Mouse (Mus musculus) small intestine, adult 2 months (tissue): ENCODE measurements around the gene Theg. TPM values are rescaled to one million over a fixed set of nuclear protein-coding genes. Genes with fewer than 3 reads are reported as not detected.

Experiments used
- H3K27ac ChIP-seq: fragments of 200-500 bp; 2 replicates; pipeline ENCODE4 v1.5.1; 2012; ENCODE audit warnings: low read depth, low read length, control low read depth, inconsistent platforms; ENCODE audit not compliant: insufficient read depth
- H3K27me3 ChIP-seq: fragments of 200-500 bp; 2 replicates; pipeline ENCODE4 v1.6.1; 2012; ENCODE audit warnings: mild to moderate bottlenecking, moderate library complexity, low read length, inconsistent platforms; ENCODE audit not compliant: control insufficient read depth, insufficient read depth
- H3K36me3 ChIP-seq: fragments of 200-500 bp; 2 replicates; pipeline ENCODE4 v1.6.1; 2012; ENCODE audit warnings: mild to moderate bottlenecking, low read length, control low read depth, inconsistent platforms; ENCODE audit not compliant: control insufficient read depth, insufficient read depth
- H3K4me1 ChIP-seq: fragments of 200-500 bp; 2 replicates; pipeline ENCODE4 v1.6.1; 2012; ENCODE audit warnings: low read length, inconsistent platforms, mixed read lengths; ENCODE audit not compliant: control insufficient read depth, insufficient read depth, insufficient read length
- H3K4me3 ChIP-seq: fragments of 200-500 bp; 2 replicates; pipeline ENCODE4 v1.5.1; 2012; ENCODE audit warnings: low read depth, mild to moderate bottlenecking, control low read depth, inconsistent platforms, low read length, moderate library complexity
- CTCF ChIP-seq: fragments of 200-500 bp; IDR thresholded peaks from 2 replicates; pipeline ENCODE4 v1.5.1; 2012; ENCODE audit warnings: low read depth, mild to moderate bottlenecking, control low read depth, inconsistent platforms, low read length, moderate library complexity, mixed read lengths; ENCODE audit not compliant: insufficient replicate concordance, insufficient read length; ENCODE audit errors: extremely low read depth
- POLR2A ChIP-seq: fragments of 200-500 bp; IDR thresholded peaks from 2 replicates; pipeline ENCODE4 v1.6.1; 2012; ENCODE audit warnings: low read depth, mild to moderate bottlenecking, control low read depth, inconsistent platforms, low read length, moderate library complexity
- WGBS: fragments of 180-500 bp; shearing (Covaris S2); methylation state at CpG from one replicate; pipeline ENCODE4 v1.1.7; 2018; 5-methylcytosine and 5-hydroxymethylcytosine counted together
- polyA plus RNA-seq: library from polyadenylated mRNA; depleted of rRNA; stranded (reverse); fragments of >200 nt; gene quantifications from 2 replicates; pipeline ENCODE4 v1.2.3, GENCODE M21; 2012

The Theg gene
- polyA plus RNA-seq, 1 experiment: not detected

DNA sequence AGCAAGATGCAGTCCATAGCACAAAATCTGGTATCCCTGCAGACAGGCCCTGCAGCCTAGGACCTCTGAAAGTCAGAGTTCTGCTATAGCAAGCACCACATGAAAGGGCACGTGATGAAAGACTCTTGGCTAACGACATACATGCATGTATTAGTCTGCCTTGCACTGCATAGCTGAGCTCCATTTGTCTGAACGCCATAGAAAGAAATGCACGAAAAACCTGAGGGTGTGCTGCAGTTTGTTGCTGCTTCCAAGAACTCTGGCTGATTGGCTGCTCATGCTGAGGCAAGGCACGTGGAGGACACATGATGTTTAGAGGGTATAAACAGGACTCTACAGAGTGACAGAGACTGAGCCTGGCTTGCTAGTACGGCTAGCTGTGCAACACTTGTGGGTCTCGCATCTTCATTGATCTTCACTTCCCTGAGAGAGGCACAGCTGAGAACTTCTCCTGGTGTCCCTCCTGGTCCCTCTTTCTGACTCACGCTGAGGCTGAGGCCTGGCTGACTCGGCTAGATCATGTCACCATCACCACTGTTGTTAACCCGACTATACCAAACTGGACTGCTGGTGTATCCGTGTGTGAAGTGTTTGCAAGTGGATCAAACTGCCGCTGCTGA, 50.6 kb downstream of the Theg start:
- Histone ChIP-seq H3K27ac (no peak overlapping the region), H3K4me3 (no peak overlapping the region), H3K27me3 (no peaks in the 10 kb centered on the region), H3K4me1 (peaks cover 10% of the 10 kb centered on the region), H3K36me3 (peaks cover 18% of the 10 kb centered on the region)
- 72% methylated on average over 12 of the region's 12 CpGs for WGBS
- TF ChIP-seq POLR2A: no peak
- TF ChIP-seq CTCF: no peak

DNA sequence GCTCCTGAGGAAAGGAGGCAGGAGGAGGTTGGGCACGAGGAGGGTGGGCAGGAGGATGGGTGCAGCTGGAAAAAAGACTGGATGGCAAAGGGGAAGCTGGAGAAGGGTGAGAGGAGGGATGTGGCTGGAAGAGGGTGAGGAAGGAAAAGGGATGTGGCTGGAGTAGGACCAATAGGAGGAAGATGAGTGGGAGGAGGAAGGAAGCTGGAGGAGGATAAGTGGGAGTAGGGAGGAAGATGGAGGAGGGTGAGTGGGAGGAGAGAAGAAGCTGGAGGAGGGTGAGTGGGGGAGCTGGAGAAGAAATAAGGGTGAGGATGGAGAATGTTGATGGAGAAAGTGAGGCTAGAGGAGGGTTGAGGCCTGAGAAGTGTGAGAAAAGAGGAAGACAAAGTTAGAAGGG, 51.7 kb downstream of the Theg start:
- WGBS: 61% methylated on average over 1 of the region's 1 CpGs
- TF ChIP-seq CTCF (no peak), POLR2A (no peak)
- no peaks in the 10 kb centered on the region for H3K27me3 ChIP-seq
- H3K4me1 ChIP-seq: peaks cover 21% of the 10 kb centered on the region
- H3K4me3 ChIP-seq: no peak overlapping the region
- peaks cover 12% of the 10 kb centered on the region for H3K36me3 ChIP-seq
- no peak overlapping the region for H3K27ac ChIP-seq

DNA sequence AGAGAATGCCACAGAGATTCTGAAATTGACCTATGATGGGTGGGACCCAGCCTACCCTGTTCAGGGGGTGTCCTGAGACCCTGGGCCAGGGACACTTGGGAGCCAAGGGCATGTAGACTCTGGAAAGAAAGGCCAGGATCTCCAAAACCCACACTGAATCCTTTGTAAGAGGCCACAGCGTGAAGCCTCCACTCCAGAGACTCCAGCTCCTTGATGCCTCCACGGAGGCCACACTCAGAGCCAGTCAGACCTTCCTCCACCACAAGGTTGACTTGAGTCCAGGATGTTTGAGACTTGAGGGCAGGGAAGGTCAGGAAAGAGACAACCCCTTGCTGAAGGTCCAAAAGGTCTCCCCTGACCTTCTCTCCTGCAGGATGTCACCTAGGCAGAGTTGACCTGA, 52.7 kb downstream of the Theg start:
- H3K4me1 ChIP-seq: peaks cover 26% of the 10 kb centered on the region
- peaks cover 14% of the 10 kb centered on the region for H3K36me3 ChIP-seq
- TF ChIP-seq POLR2A (no peak), CTCF (no peak)
- no peak overlapping the region for H3K4me3 ChIP-seq
- H3K27ac ChIP-seq: peak overlapping the region; percentile 83
- 88% methylated on average over 2 of the region's 2 CpGs for WGBS
- no peaks in the 10 kb centered on the region for H3K27me3 ChIP-seq

DNA sequence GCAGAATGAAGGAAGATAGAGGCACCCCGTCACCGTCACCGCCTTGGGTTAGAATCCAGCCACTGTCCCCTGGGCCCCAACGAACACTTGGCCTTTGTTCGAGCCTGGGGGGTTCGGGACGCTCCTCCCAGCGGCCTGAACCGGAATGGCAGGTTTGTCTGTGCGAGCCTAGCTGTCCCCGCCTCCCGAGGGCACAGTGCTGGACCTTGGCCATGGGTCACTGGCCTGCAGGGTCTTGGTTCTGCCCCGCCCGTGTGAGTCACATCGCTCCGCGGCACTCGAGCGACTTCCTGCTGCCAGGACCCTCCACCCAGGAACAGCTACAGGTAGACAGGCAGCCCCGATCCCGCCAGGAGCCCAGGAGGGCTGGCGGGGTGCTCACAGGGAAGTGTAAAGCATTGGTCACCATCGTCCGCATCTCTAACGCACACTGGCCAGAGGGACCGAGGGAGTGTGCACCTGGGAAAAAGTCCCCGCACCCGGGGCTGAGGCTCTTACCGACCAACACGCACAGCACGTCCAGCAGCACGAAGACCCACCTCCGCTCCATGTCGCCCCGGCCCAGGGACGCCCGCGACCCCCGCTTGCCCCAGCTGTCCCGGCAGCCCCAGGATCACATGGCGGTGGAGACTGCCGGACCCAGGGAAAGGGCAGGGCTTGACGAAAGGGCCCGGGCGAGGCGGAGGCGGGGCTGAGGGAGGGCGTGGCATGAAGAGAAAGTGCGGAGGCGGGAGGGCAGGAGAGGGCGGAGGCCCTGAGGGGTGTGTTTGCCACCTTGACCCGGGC, 53.8 kb downstream of the Theg start, which contains the start of gene Plpp2:
TSS of gene Plpp2 (minus strand) at position 671 of the 786 bp plus-strand sequence.
- no peaks in the 10 kb centered on the region for H3K27me3 ChIP-seq
- peak; percentile 51 for TF ChIP-seq POLR2A
- TF ChIP-seq CTCF: peak; percentile 63; the same call in 1 of the 2 replicates
- H3K36me3 ChIP-seq: peaks cover 17% of the 10 kb centered on the region
- H3K4me3 ChIP-seq: peak within 1 kb of the TSS; percentile 76
- under 1% methylated on average over 52 of the region's 52 CpGs for WGBS
- peak within 1 kb of the TSS; percentile 99 for H3K27ac ChIP-seq
- peaks cover 26% of the 10 kb centered on the region for H3K4me1 ChIP-seq

DNA sequence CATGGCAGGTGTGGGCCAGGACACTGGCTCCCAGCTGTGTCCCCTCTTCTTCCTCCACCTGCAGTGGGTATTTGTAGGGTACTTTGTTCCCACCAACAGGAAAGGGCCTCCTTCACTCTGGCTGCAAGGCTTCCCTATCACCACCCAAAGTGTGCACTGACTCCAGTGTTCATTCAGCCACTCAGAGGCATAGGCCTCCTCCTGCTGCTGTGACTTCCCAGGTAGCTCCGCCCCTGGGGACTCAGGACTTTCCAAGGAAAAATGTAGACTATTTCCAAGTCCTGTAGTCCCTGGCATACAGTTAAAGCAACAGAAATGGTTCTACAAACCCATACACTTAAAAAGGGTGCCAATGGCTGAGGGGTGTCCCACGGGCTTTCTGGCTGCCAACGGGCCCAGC, 54.5 kb downstream of the Theg start:
- peaks cover 20% of the 10 kb centered on the region for H3K36me3 ChIP-seq
- H3K27me3 ChIP-seq: no peaks in the 10 kb centered on the region
- peaks cover 26% of the 10 kb centered on the region for H3K4me1 ChIP-seq
- WGBS: 15% methylated on average over 3 of the region's 3 CpGs
- H3K4me3 ChIP-seq: peak overlapping the region; percentile 76
- TF ChIP-seq CTCF (no peak), POLR2A (no peak)
- H3K27ac ChIP-seq: peak overlapping the region; percentile 99

DNA sequence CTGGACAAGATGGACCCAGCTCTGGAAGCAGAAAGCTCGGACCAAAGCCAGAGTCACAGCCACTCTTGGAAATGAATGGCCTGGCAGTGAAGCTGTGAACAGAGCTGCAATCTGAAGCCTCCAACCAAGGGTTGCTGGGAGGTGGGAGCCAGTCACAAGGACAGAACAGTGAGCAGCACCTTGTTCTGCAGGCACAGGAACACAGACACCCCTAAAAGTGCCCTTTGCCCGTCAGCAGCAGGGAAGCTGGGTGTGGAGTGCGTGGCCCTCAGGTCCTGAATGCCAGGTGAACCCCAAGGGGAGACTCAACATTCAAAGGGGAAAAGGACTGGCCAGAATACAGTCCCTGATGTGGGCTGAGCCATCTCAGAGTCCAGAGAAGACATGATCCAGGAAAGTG, 55.5 kb downstream of the Theg start:
- 40% methylated on average over 3 of the region's 3 CpGs for WGBS
- H3K27ac ChIP-seq: peak overlapping the region; percentile 64
- peak overlapping the region; percentile 76 for H3K4me3 ChIP-seq
- H3K27me3 ChIP-seq: no peaks in the 10 kb centered on the region
- peaks cover 28% of the 10 kb centered on the region for H3K4me1 ChIP-seq
- no peak for TF ChIP-seq POLR2A
- TF ChIP-seq CTCF: no peak
- peaks cover 31% of the 10 kb centered on the region for H3K36me3 ChIP-seq

DNA sequence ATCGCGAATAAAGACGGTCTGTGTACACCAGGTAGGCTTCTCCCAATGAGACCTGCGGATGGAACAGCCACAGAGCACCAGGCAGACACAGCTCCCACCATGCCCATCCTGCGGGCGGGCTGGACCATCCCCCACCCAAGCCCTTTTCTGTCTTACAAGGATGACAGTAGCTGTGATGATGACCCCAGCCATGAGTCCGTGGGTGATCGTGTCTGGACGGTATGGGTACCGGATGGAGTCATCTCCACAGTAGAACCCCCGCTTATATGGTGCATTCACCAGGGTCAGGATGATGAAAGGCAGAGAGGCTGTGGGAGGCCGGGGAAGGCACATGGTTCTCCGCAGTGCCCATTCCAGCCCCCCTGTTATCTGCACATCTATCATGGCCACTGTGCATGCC, 56.4 kb downstream of the Theg start:
- 89% methylated on average over 13 of the region's 13 CpGs for WGBS
- Histone ChIP-seq H3K36me3 (peaks cover 38% of the 10 kb centered on the region), H3K4me3 (no peak overlapping the region), H3K27me3 (no peaks in the 10 kb centered on the region), H3K27ac (no peak overlapping the region), H3K4me1 (peaks cover 28% of the 10 kb centered on the region)
- no peak for TF ChIP-seq POLR2A
- TF ChIP-seq CTCF: no peak
